Mouse (Mus musculus) hindbrain, embryonic 16.5 days (tissue): ENCODE results near the gene Exoc4. TPM values are rescaled to one million over a fixed set of nuclear protein-coding genes. Genes with fewer than 3 reads are reported as not detected.

Experiments
- ATAC-seq: fragments of 200-750 bp; cut with Nextera tagmentation; 2 replicates; pipeline ENCODE4 v1.8.0; 2017; ENCODE audit warnings: moderate TSS enrichment, moderate library complexity
- H3K27ac ChIP-seq: fragments of 300-500 bp; sonication (generic); 2 replicates; pipeline ENCODE4 v1.5.1; 2014; ENCODE audit warnings: low read depth, mild to moderate bottlenecking, control low read depth, low read length, moderate library complexity
- H3K27me3 ChIP-seq: fragments of 300-500 bp; sonication (generic); replicated peaks from 2 replicates; pipeline ENCODE4 v1.6.1; 2014; ENCODE audit warnings: low read length; ENCODE audit not compliant: control insufficient read depth, insufficient read depth
- H3K36me3 ChIP-seq: fragments of 300-500 bp; sonication (generic); 2 replicates; pipeline ENCODE4 v1.6.1; 2014; ENCODE audit warnings: mild to moderate bottlenecking, low read length, moderate library complexity, mixed read lengths; ENCODE audit not compliant: control insufficient read depth, insufficient read depth
- H3K4me1 ChIP-seq: fragments of 300-500 bp; sonication (generic); 2 replicates; pipeline ENCODE4 v1.6.1; 2014; ENCODE audit warnings: low read depth, low read length; ENCODE audit not compliant: control insufficient read depth, insufficient read depth
- H3K4me2 ChIP-seq: fragments of 300-500 bp; sonication (generic); 2 replicates; pipeline ENCODE4 v1.6.1; 2014; ENCODE audit warnings: mild to moderate bottlenecking, low read length, control low read depth, moderate library complexity
- H3K4me3 ChIP-seq: fragments of 300-500 bp; sonication (generic); 2 replicates; pipeline ENCODE4 v1.5.1; 2014; ENCODE audit warnings: mild to moderate bottlenecking, low read length, control low read depth, moderate library complexity
- H3K9ac ChIP-seq: fragments of 300-500 bp; sonication (generic); 2 replicates; pipeline ENCODE4 v1.6.1; 2014; ENCODE audit warnings: low read depth, mild to moderate bottlenecking, control low read depth, low read length, moderate library complexity
- H3K9me3 ChIP-seq: fragments of 300-500 bp; sonication (generic); 2 replicates; pipeline ENCODE4 v1.6.1; 2014; ENCODE audit warnings: mild to moderate bottlenecking, low read length, moderate library complexity; ENCODE audit not compliant: control insufficient read depth
- WGBS: fragments of 180-500 bp; shearing (Covaris S2); extraction: QIAGEN DNeasy Blood & Tissue Kit; methylation state at CpG from one replicate; pipeline ENCODE4 v1.1.7; 2014; 5-methylcytosine and 5-hydroxymethylcytosine counted together
- polyA plus RNA-seq: library from polyadenylated mRNA; unstranded; fragments of >200 nt; fragmentation: Nextera tagmentation; extraction: Ambion mirVana; gene quantifications from 2 replicates; pipeline ENCODE4 v1.2.1, GENCODE M21; 2015

Exoc4 gene
- polyA plus RNA-seq, 1 experiment from 2014 or later: 46.0 TPM

DNA sequence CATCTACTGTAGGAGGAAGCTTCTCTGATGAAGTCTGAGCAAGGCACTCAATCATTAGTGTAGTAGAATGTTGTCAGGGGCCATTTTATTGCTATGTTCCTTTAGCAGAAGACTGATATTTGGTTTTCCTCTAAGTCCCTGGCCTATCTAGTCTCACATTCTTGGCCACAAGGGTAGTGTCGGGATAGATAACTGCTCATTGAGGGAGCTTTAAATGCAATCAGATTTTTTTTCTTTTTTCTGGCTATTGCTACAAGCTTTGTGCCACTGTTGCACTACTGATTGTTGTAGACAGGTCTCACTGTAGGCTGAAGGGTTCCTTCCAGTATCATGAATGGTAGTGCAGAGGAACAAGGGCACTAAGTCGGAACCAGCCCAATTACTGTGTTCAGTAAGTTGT, 227.2 kb downstream of the Exoc4 start:
- Histone ChIP-seq H3K9me3 (no peaks in the 10 kb centered on the region), H3K4me3 (no peak overlapping the region), H3K4me1 (no peaks in the 10 kb centered on the region), H3K36me3 (no peaks in the 10 kb centered on the region), H3K4me2 (no peak overlapping the region), H3K27me3 (no peaks in the 10 kb centered on the region), H3K9ac (no peak overlapping the region), H3K27ac (no peak overlapping the region)
- no peak for ATAC-seq
- WGBS: 94% methylated on average over 2 of the region's 2 CpGs

- 87% methylated on average over 9 of the region's 9 CpGs for WGBS
- ATAC-seq: no peak
- H3K36me3 ChIP-seq: no peaks in the 10 kb centered on the region
Measured at GRCm38 (mm10) chr6:33484568-33484967, 235.7 kb downstream of the Exoc4 start.

DNA sequence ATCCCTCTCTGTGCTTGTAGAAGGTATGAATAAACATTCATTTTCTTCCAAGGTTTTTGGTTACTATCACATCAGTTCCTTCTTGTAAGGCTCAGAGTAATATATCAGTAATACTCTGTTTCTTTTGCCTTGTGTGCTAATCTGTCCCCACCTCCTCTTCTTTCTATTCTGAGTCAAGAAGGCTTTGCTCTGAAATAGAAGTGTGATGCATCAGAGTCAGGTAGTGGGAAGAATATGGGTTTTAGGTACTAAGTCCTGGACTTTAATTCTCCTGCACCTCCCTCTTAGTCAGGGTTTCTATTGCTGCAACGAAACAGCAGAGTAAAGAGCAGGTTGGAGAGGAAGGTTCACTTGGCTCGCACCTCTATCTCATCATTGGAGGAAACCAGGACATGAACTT, 240.9 kb downstream of the Exoc4 start:
- Histone ChIP-seq H3K27me3 (no peaks in the 10 kb centered on the region), H3K9ac (no peak overlapping the region), H3K4me2 (no peak overlapping the region), H3K4me1 (no peaks in the 10 kb centered on the region), H3K36me3 (no peaks in the 10 kb centered on the region), H3K9me3 (no peaks in the 10 kb centered on the region), H3K4me3 (no peak overlapping the region), H3K27ac (no peak overlapping the region)
- ATAC-seq: no peak
- WGBS: 98% methylated on average over 2 of the region's 2 CpGs

More at GRCm38 (mm10) chr6:33484568-33484967, 235.7 kb downstream of the Exoc4 start:
- H3K4me2 ChIP-seq: no peak overlapping the region
- no peaks in the 10 kb centered on the region for H3K27me3 ChIP-seq
- H3K9me3 ChIP-seq: no peaks in the 10 kb centered on the region
- H3K4me3 ChIP-seq: no peak overlapping the region
- H3K9ac ChIP-seq: no peak overlapping the region
- no peak overlapping the region for H3K27ac ChIP-seq
- no peaks in the 10 kb centered on the region for H3K4me1 ChIP-seq

GRCm38 (mm10) chr6:33496141-33496855, 247.4 kb downstream of the Exoc4 start:
- Histone ChIP-seq H3K4me2 (no peak overlapping the region), H3K9me3 (no peaks in the 10 kb centered on the region), H3K4me1 (no peaks in the 10 kb centered on the region; the same call in 1 of the 2 replicates), H3K27me3 (no peaks in the 10 kb centered on the region), H3K9ac (no peak overlapping the region), H3K27ac (no peak overlapping the region; the same call in 1 of the 2 replicates), H3K36me3 (no peaks in the 10 kb centered on the region), H3K4me3 (no peak overlapping the region)
- no peak for ATAC-seq
- 46% methylated on average over 6 of the region's 6 CpGs for WGBS

DNA sequence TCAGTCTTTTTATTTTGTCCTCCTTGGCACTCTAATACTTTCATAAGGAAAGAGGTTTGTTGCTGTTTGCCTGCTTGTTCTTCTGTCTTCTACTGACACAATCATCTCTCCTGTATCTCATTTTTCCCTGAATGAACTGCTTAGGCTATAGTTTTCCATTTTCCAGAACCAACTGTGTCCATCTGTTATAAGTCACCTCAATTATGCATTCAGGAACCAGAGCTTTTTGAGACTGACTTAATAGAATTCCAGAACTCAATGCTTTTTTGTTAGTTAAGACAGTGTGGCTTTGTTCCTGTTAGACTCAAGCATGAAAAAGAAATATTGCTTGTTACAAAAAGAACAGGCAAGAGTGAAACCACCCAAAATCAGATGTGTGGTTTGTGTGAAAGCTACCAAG, 248.5 kb downstream of the Exoc4 start:
- H3K36me3 ChIP-seq: no peaks in the 10 kb centered on the region
- no peaks in the 10 kb centered on the region; the same call in 1 of the 2 replicates for H3K4me1 ChIP-seq
- no peak overlapping the region for H3K27ac ChIP-seq
- H3K27me3 ChIP-seq: no peaks in the 10 kb centered on the region
- no peak overlapping the region for H3K4me2 ChIP-seq
- no peak overlapping the region for H3K9ac ChIP-seq
- H3K9me3 ChIP-seq: no peaks in the 10 kb centered on the region
- no peak overlapping the region for H3K4me3 ChIP-seq
- no peak for ATAC-seq

DNA sequence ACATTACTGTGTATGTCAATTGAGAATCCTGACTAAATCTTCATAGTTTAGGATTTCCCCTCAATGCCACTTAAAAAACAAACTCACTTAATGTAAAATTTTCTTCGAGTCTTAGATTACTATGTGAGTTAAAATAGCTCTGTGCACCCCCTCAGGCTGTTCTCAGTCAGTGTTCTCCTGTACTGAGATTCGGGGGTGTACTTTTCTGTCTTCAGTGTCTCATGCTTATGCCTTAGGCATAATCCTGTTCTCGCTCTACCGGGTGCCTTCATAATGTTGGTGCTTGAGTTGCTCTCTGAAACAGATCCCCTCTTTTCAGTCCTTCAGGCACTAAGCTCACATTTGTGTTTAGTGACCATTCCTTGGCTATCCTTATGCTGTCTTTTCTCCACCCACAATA, 253.5 kb downstream of the Exoc4 start:
- H3K4me3 ChIP-seq: no peak overlapping the region
- no peaks in the 10 kb centered on the region; the same call in 1 of the 2 replicates for H3K4me1 ChIP-seq
- 70% methylated on average over 4 of the region's 4 CpGs for WGBS
- no peaks in the 10 kb centered on the region for H3K36me3 ChIP-seq
- ATAC-seq: no peak
- no peaks in the 10 kb centered on the region for H3K27me3 ChIP-seq
- no peak overlapping the region for H3K9ac ChIP-seq
- no peak overlapping the region for H3K27ac ChIP-seq
- H3K4me2 ChIP-seq: no peak overlapping the region
- H3K9me3 ChIP-seq: no peaks in the 10 kb centered on the region

- no peak overlapping the region for H3K9ac ChIP-seq
- no peaks in the 10 kb centered on the region for H3K4me1 ChIP-seq
- no peaks in the 10 kb centered on the region for H3K36me3 ChIP-seq
- no peak overlapping the region for H3K4me3 ChIP-seq
- no peaks in the 10 kb centered on the region for H3K27me3 ChIP-seq
- no peaks in the 10 kb centered on the region for H3K9me3 ChIP-seq
- no peak overlapping the region for H3K27ac ChIP-seq
- WGBS: 86% methylated on average over 3 of the region's 3 CpGs
- ATAC-seq: no peak
- H3K4me2 ChIP-seq: no peak overlapping the region
Measured at GRCm38 (mm10) chr6:33503381-33503780, 254.5 kb downstream of the Exoc4 start.

GRCm38 (mm10) chr6:33507134-33507533, 258.2 kb downstream of the Exoc4 start:
- Histone ChIP-seq H3K4me2 (no peak overlapping the region), H3K4me3 (no peak overlapping the region), H3K4me1 (no peaks in the 10 kb centered on the region), H3K9me3 (no peaks in the 10 kb centered on the region), H3K9ac (no peak overlapping the region), H3K27me3 (no peaks in the 10 kb centered on the region), H3K27ac (no peak overlapping the region), H3K36me3 (no peaks in the 10 kb centered on the region)
- no peak for ATAC-seq

GRCm38 (mm10) chr6:33515391-33515790, 266.5 kb downstream of the Exoc4 start:
- 43% methylated on average over 4 of the region's 4 CpGs for WGBS
- no peaks in the 10 kb centered on the region for H3K27me3 ChIP-seq
- no peaks in the 10 kb centered on the region for H3K9me3 ChIP-seq
- H3K27ac ChIP-seq: no peak overlapping the region
- no peak overlapping the region for H3K4me3 ChIP-seq
- H3K36me3 ChIP-seq: no peaks in the 10 kb centered on the region
- no peaks in the 10 kb centered on the region for H3K4me1 ChIP-seq
- no peak for ATAC-seq
- H3K4me2 ChIP-seq: no peak overlapping the region
- H3K9ac ChIP-seq: no peak overlapping the region
